Mouse (Mus musculus): ENCODE data around the gene Ermard. TPM values are rescaled to one million over a fixed set of nuclear protein-coding genes. Genes with fewer than 3 reads are reported as not detected.

Ermard gene
- total RNA-seq, 1 experiment = 114 TPM

- Histone ChIP-seq H3K9ac (ENCODE audit: insufficient read depth, low read depth, low read length, poor library complexity, severe bottlenecking) (no peak overlapping the region), H3K36me3 (ENCODE audit: control insufficient read depth, insufficient read depth, low read length, poor library complexity, severe bottlenecking) (no peaks in the 10 kb centered on the region), H3K27ac (ENCODE audit: insufficient read depth, low read depth, low read length, poor library complexity, severe bottlenecking) (no peak overlapping the region), H3K9me3 (ENCODE audit: control insufficient read depth, insufficient read depth, low read depth, low read length) (no peaks in the 10 kb centered on the region), H3K4me1 (ENCODE audit: control insufficient read depth in 2 of 2, insufficient read depth in 2 of 2, low read length in 2 of 2, poor library complexity in 1 of 2) (no peaks in the 10 kb centered on the region), H3K4me3 (ENCODE audit: insufficient read depth in 1 of 2, low read depth in 1 of 2, low read length in 2 of 2, poor library complexity in 1 of 2, severe bottlenecking in 1 of 2) (no peak overlapping the region)
- TF ChIP-seq ZC3H11A (IDR thresholded peaks at IDR 0.05; ENCODE audit: borderline replicate concordance, low read depth, low read length) (no peak), CHD2 (IDR thresholded peaks at IDR 0.05; ENCODE audit: low read depth, low read length) (no peak), HCFC1 (IDR thresholded peaks at IDR 0.05; ENCODE audit: borderline replicate concordance, insufficient read depth, low read length) (no peak), MAFK (IDR thresholded peaks at IDR 0.05; ENCODE audit: insufficient read depth, low read depth, low read length) (no peak), ZNF384 (IDR thresholded peaks at IDR 0.05; ENCODE audit: low read depth, low read length) (no peak)
- in situ Hi-C loops (cut with MboI; ENCODE audit: low sequenced_read_pairs in 2 of 2, unreplicated experiment in 2 of 2) = no loop called here
- DNase-seq (ENCODE audit: low read depth, low spot score) = no peak
Measured at GRCm38 (mm10) chr17:15137443-15137842, 96.4 kb downstream of the Ermard start.

Other genes starting within 250 kb of the Ermard start
- gene Wdr27, start 98.0 kb upstream of the Ermard start, total RNA-seq (2012; rRNA removed) = 1.9 and 2.0 TPM in 2 replicates
- gene 1600012H06Rik, start 98.0 kb upstream of the Ermard start, total RNA-seq (2012; rRNA removed) = 29.7 and 34.7 TPM in 2 replicates
- 56.4 and 65.6 TPM in 2 replicates for gene Phf10, start 79.9 kb upstream of the Ermard start, total RNA-seq (2012; rRNA removed)
- gene 9030025P20Rik, start 62.7 kb upstream of the Ermard start, total RNA-seq (2012; rRNA removed) = 39.7 and 41.3 TPM in 2 replicates
- gene Gm3417, start 62.4 kb upstream of the Ermard start, total RNA-seq (2012; rRNA removed) = 0.45 and 0.95 TPM in 2 replicates
- 10.3 and 12.0 TPM in 2 replicates for gene Gm3435, start 31.0 kb upstream of the Ermard start, total RNA-seq (2012; rRNA removed)
- 2.6 and 5.4 TPM in 2 replicates for gene Tcte3, start 280 bp downstream of the Ermard start, total RNA-seq (2012; rRNA removed)
- 17.7 and 18.0 TPM in 2 replicates for gene Gm3448, start 329 bp downstream of the Ermard start, total RNA-seq (2012; rRNA removed)